Mouse (Mus musculus): ENCODE measurements around the gene Rnf150.

GRCm38 (mm10) chr8:82925286-82925685, 62.1 kb downstream of the Rnf150 start:
- TF ChIP-seq CTCF (IDR thresholded peaks at IDR 0.05; ENCODE audit: low read depth, low read length) = no peak
- TF ChIP-seq POLR2A (IDR thresholded peaks at IDR 0.05; ENCODE audit: insufficient read depth, low read length) = no peak

Data from ES-Bruce4 (cell line).